Mouse (Mus musculus) lung, adult 10 weeks (tissue): ENCODE measurements around the gene Nxt1. TPM values are rescaled to one million over a fixed set of nuclear protein-coding genes. Genes with fewer than 3 reads are reported as not detected.

Experiments used
- polyA plus RNA-seq: library from polyadenylated mRNA; stranded (reverse); fragments of 350-450 nt; fragmentation: Illumina TruSeq; extraction: RNeasy Lipid Tissue Mini Kit (QIAGEN cat#74804); gene quantifications from one replicate; pipeline ENCODE4 v1.2.3, GENCODE M21; 2014; ENCODE audit warnings: low read depth, low replicate concordance; ENCODE audit not compliant: insufficient read depth

Gene Nxt1
- 25.8 TPM for polyA plus RNA-seq

GRCm38 (mm10) chr2:148672199-148673096 is at the start of gene Nxt1:
Gene Nxt1 (plus strand): TSS chr2:148672601.

GRCm38 (mm10) chr2:148680775-148681291 is 8.4 kb downstream of the Nxt1 start, which contains the start of gene Gzf1:
Gene Gzf1 (plus strand): TSS chr2:148681023.

Other genes with a start within 250 kb of the Nxt1 start
- gene Cd93, start 229.0 kb upstream of the Nxt1 start, polyA plus RNA-seq, result 43.6 TPM
- gene Gzf1, start 8.4 kb downstream of the Nxt1 start, polyA plus RNA-seq, result 12.4 TPM
- 0.53 TPM for gene Napb, start 59.9 kb downstream of the Nxt1 start, polyA plus RNA-seq
- gene Cstl1, start 77.8 kb downstream of the Nxt1 start, polyA plus RNA-seq, result not detected
- not detected for gene Cst11, start 98.9 kb downstream of the Nxt1 start, polyA plus RNA-seq
- not detected for gene 8030411F24Rik, start 109.4 kb downstream of the Nxt1 start, polyA plus RNA-seq
- not detected for gene Cst12, start 116.8 kb downstream of the Nxt1 start, polyA plus RNA-seq
- 38.4 TPM for gene Cst8, start 126.2 kb downstream of the Nxt1 start, polyA plus RNA-seq
- gene Cst13, start 147.5 kb downstream of the Nxt1 start, polyA plus RNA-seq, result not detected
- gene Cst9, start 162.5 kb downstream of the Nxt1 start, polyA plus RNA-seq, result not detected
- 37.1 TPM for gene 9230104L09Rik, start 192.4 kb downstream of the Nxt1 start, polyA plus RNA-seq
- 1,631 TPM for gene Cst3, start 203.1 kb downstream of the Nxt1 start, polyA plus RNA-seq